Mouse (Mus musculus): ENCODE measurements at regions not wholly inside any gene's neighbourhood (a gene's known extent, or its start where the extent isn't known, plus 50 kb on each side); places are given as distances from the start of the nearest gene placed in this dataset.

DNA sequence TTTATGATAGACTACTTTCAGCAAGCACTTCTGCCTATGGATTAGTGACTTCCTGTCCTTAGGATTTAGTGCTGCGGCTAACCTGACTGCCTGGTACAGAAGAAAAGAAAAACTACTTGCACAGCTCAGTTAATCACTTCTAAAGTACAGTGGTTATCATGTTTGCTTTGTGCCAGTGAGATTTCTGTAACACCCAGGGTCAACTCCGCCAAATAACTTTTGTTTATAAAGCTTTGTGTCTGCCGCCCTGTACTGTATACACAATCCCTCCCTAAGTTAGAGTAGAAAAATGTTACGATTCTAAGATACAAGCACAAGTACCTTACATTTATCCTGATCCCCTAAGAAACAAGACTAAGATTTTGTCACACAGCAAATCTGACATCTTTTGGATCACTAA lies 120.1 kb upstream of the Ift57 start:
- DNase-seq (ENCODE audit: low spot score): no peak

DNA sequence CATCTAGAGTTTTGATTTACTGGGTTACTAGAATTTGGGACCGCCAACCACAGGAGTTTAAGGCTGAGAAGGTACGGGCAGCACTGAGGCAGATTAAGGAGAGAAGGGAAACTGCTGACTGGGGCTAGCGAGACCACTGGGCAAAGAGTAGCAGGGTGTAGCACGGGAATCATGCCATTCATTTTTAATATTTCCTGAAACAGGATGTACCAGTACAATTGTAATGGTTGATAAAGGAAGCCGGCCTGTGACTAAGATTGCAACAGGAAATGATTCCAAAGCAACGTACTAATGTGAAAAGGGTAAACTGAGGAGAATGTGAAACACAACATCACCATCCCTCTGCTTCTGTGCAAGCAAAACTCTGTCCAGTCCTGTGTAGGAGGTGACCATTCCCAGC lies 118.3 kb upstream of the Ift57 start:
- no peak for DNase-seq (ENCODE audit: low spot score)

DNA sequence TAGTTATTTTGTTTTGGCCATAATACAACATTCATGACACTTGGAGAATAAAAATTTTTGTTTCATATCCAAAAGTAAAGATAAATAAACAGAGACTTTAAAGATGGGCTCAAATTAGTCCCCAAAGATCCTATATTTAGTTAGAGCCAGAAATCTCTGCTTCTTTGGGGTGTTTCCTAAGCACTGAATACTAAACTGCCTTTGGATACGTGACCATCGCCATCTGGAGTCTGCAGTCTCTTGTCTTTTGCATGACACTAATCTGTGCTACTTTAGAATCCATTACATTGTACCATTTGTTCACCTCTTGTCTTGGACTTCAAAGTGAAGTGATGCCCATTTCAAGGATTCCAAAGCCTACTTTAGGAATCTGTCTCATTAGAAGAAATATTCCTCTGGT lies 92.5 kb upstream of the Ift57 start:
- DNase-seq (ENCODE audit: low spot score): no peak

DNA sequence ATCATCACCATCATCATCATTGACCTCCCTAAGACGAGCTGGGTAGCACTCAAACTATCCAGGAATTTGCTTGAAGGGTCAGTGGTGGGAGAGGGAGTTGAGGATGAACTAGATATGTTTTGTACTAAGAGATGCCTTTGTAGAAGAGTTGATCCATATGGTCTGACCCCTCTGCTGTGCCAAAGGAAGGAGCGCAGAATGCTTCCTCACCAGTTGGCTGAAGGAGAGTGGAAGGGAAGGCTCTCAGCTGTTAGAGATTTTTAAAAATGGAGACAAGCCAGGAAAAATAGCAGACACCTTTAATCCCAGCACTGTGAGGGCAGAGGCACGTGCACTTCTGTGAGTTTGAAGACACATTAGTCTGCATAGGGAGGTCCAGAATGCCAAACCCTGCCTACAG lies 84.2 kb upstream of the Ift57 start:
- DNase-seq (ENCODE audit: low spot score): no peak

DNA sequence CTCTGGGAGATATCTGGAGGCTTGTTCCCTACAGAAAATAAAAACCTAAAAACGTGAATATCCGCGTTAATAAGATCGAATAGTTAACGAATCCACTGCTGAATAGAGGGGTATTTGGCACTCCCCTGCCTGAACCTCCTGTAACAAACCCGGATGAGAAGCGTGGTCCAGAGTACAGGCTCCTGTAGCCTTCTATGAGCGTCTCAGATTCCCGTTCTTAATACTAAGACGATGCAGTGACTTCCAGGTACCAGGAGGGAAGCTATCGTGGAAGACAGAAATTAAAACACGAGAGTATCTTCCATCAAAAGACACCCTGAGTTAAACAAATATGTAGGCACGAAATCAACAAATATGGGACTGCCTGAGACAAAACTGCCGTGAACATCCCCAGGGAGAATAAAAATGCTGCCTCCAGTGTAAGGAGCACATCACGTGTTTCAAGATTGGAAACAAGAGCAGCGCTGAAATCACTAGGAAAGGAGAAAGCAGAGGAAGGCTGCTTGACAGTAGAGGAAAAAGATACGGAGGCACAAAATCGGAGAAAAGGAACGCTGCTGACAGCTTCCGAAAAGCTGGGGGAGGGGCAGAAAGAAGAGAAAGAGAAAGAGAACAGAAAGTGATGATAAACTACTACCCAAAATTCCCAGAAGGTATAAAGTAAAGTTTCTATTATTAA lies 83.6 kb upstream of the Ift57 start:
- no peak for DNase-seq (ENCODE audit: low spot score)

DNA sequence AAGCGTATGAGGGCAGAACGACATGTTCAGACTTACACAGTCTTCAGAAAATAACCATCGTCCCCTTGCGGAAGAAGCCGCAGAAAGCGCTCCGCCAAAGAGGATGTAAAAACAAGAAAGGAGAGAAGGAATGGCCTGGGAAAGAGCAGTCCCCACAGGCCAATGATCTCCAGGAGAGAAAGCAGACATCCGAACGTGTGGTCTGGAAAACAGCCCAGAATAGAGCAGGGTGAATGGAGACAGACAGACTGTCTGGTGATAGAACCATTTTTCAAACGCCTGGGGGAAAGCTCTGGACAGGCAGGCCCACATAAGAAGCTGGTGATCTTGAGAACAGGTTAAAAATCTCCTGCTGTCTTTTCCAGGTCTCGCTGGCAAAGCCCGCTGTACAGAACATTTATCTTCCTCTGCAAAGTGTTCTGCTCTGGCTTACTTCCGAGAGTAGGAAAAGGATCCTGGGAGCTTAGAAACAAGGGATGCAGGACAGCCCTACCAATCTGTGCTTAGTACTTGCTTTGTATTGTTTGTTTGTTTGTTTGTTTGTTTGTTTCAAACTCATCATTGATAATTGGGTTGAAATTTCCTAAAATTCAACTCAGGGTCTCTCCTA lies 82.7 kb upstream of the Ift57 start:
- DNase-seq (ENCODE audit: low spot score): no peak

DNA sequence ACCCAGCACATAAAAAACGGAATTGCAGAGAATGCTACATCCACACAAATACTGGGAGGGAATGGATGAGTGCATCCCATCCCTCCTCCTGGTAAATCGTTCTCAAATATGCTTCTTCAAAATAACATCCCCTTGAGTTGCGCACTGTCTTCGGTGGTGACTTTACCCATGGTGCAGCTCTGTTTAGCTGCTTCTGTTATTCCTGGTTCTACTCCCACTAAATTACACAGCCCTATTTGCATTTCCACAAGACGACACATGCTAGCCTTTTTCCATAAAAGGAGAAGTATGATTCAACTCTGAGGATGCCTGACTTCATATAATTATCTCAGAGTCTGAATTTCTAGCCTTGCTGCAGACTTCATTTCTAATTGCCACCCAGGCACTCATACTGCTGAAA lies 65.5 kb upstream of the Ift57 start:
- DNase-seq (ENCODE audit: low spot score): no peak

DNA sequence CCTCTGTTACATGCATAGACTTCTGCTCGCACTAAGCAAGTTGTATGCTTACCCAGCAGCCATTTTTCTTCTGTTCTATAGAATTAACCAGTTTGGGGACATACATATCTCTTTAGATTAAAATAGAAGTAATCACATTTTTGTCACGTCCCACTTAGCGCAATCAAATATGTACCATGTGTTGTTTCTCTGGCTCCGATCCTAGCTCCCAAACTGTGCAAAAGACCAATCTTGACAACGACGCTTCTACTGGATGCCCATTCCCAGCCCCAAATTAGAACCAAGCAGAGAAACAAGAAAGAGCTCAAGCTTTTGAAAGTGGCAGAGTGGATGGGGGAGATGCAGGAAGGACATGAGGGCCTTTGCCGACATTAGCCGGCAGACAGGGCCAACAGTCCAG lies 63.5 kb upstream of the Ift57 start:
- DNase-seq (ENCODE audit: low spot score): no peak

DNA sequence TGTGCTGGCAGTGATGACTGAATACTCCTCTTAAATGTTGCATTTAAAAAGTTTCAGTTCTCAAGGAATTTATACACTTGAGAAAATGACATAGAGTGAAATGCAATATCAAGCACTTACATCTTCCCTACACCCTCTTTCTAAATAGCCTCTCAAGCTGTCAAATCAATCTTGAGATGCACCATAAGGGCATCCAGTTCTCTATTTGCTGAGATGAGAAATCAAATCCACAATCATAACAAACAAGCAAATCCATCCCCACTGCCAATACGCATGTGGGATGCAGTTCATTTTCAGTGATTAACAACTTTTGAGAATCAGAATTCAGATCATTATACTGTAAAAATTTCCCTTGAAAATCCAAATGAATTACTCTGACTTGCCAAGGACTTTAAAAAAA lies 62.6 kb upstream of the Ift57 start:
- DNase-seq (ENCODE audit: low spot score): no peak

DNA sequence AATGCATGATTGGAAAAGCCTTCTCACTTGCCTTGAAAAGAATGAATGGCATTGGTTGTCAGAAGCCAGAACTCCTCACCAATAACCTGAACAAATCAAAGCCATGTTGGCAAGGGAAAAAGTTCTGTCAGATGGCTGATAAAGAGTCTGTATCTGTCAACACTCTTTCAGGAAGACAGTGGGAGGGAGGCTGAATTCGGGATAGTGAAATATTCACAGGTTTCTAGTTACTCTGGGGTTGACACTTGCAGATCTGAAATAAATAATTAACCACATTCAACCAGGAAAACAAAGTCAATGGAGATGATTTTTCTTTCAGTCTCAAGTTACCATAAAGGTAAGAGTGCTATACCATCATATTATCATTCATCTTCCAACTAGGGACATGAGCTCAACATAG lies 56.3 kb upstream of the Ift57 start:
- DNase-seq (ENCODE audit: low spot score): no peak

DNA sequence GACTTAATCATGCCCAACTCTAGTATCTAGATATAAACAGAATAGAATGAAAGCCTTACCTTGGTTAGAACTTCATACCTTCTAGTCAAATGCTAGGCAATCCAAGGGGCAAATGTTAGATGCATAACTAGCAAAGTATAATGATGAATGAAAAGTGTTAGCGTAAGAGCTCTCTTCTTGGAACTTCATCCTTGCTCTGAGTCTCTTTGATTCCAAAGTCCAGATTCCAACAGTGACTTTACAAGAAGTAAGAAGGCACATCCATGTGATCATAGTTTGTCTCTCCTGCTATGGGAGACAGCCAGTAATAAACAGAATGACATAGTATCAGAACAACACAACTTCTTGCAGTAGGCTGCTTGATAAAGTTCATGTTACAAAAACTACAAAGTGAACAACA lies 54.6 kb upstream of the Ift57 start:
- DNase-seq (ENCODE audit: low spot score): no peak

DNA sequence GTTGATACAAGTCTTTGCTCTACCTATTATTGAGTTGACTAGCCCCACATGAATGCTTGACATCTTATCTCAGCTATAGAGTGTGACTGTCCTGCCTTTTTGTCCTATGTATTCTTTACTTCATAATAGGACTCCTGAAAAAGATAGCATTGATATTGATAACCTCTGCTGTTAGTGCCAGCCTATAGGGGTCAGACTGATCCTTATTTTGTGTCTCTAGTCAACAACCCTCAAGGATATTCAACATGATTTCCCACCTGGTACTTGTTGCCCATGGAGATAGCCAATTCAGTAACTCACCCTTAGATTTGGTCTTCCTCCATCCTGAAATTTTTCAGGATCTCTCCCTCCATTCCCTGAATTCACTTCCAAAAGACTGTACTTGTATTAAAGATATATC lies 52.6 kb upstream of the Ift57 start:
- no peak for DNase-seq (ENCODE audit: low spot score)
